Mouse (Mus musculus): ENCODE results near the gene Miox.
A peak's percentile ranks its signal among the peaks of the same experiment; 100 is the strongest.

Gene Miox

GRCm38 (mm10) chr15:89365141-89365551 is 30.9 kb downstream of the Miox start:
- no peak for DNase-seq (ENCODE audit: low spot score)

GRCm38 (mm10) chr15:89372068-89372467 is 37.9 kb downstream of the Miox start:
- no peak for DNase-seq (ENCODE audit: low spot score)

- DNase-seq (ENCODE audit: low spot score), result no peak
These were observed 38.3 kb downstream of the Miox start for GRCm38 (mm10) chr15:89372536-89372935.

GRCm38 (mm10) chr15:89373027-89373761 is 39.0 kb downstream of the Miox start:
- DNase-seq (ENCODE audit: low spot score), result peak; percentile 89

- peak; percentile 96 for DNase-seq (ENCODE audit: low spot score)
These were observed 39.6 kb downstream of the Miox start, which contains the start of gene Sco2 for GRCm38 (mm10) chr15:89373762-89374248. Gene Sco2, minus strand, starts transcription at chr15:89373846.

GRCm38 (mm10) chr15:89374340-89374739 is 40.1 kb downstream of the Miox start:
- no peak for DNase-seq (ENCODE audit: low spot score)

- DNase-seq (ENCODE audit: low spot score), result no peak
These were observed 40.8 kb downstream of the Miox start for GRCm38 (mm10) chr15:89374801-89375534.

GRCm38 (mm10) chr15:89376040-89376439 is 41.8 kb downstream of the Miox start:
- no peak for DNase-seq (ENCODE audit: low spot score)

GRCm38 (mm10) chr15:89376957-89377356 is 42.8 kb downstream of the Miox start, which contains the start of gene Tymp:
Gene Tymp, minus strand, starts transcription at chr15:89377039.
- DNase-seq (ENCODE audit: low spot score), result no peak

GRCm38 (mm10) chr15:89377362-89377761 is 43.2 kb downstream of the Miox start:
- no peak for DNase-seq (ENCODE audit: low spot score)

- no peak for DNase-seq (ENCODE audit: low spot score)
These were observed 44.0 kb downstream of the Miox start for GRCm38 (mm10) chr15:89377938-89378828.

- no peak for DNase-seq (ENCODE audit: low spot score)
These were observed 44.7 kb downstream of the Miox start, which contains the start of gene Odf3b for GRCm38 (mm10) chr15:89378831-89379401. Gene Odf3b, minus strand, starts transcription at chr15:89379282.

- DNase-seq (ENCODE audit: low spot score), result no peak
These were observed 45.2 kb downstream of the Miox start for GRCm38 (mm10) chr15:89379429-89379828.

GRCm38 (mm10) chr15:89384617-89385016 is 50.4 kb downstream of the Miox start, which contains the start of gene Klhdc7b:
Gene Klhdc7b, plus strand, starts transcription at chr15:89384917.
- no peak for DNase-seq (ENCODE audit: low spot score)

Measured in layer of hippocampus, adult 11-12 months (tissue).